Mouse (Mus musculus) forebrain, embryonic 10.5 days (tissue): ENCODE measurements around the gene Hist1h4d. TPM values are rescaled to one million over a fixed set of nuclear protein-coding genes. Genes with fewer than 3 reads are reported as not detected.
"Not testable (repeated sequence)": the region's sequence is repeated elsewhere in the genome, so short reads cannot be mapped to it uniquely, and the experiment has no call there.

Experiments
- DNase-seq: peaks from one replicate; pipeline ENCODE4 v3.0.0-alpha.2; 2017; ENCODE audit warnings: low spot score; ENCODE audit errors: extremely low spot score
- H3K27ac ChIP-seq: fragments of 300-500 bp; sonication (generic); 2 replicates; pipeline ENCODE4 v1.5.1; 2016; ENCODE audit warnings: mild to moderate bottlenecking
- H3K27me3 ChIP-seq: fragments of 300-500 bp; sonication (generic); 2 replicates; pipeline ENCODE4 v1.6.1; 2016; ENCODE audit warnings: mild to moderate bottlenecking; ENCODE audit not compliant: poor library complexity, severe bottlenecking
- H3K36me3 ChIP-seq: fragments of 300-500 bp; sonication (generic); replicated peaks from 2 replicates; pipeline ENCODE4 v1.6.1; 2016; ENCODE audit warnings: mild to moderate bottlenecking, moderate library complexity
- H3K4me1 ChIP-seq: fragments of 300-500 bp; sonication (generic); 2 replicates; pipeline ENCODE4 v1.6.1; 2016
- H3K4me3 ChIP-seq: fragments of 300-500 bp; sonication (generic); 2 replicates; pipeline ENCODE4 v1.5.1; 2016; ENCODE audit warnings: mild to moderate bottlenecking, moderate library complexity
- H3K9me3 ChIP-seq: fragments of 300-500 bp; sonication (generic); 2 replicates; pipeline ENCODE4 v1.6.1; 2016; ENCODE audit warnings: mild to moderate bottlenecking, moderate library complexity
- WGBS: fragments of 180-500 bp; shearing (Covaris S2); methylation state at CpG from one replicate; pipeline ENCODE4 v1.1.7; 2016; 5-methylcytosine and 5-hydroxymethylcytosine counted together
- polyA plus RNA-seq: library from polyadenylated mRNA; unstranded; fragments of >200 nt; fragmentation: Nextera tagmentation; extraction: Ambion mirVana; gene quantifications from 2 replicates; pipeline ENCODE4 v1.2.1, GENCODE M21; 2016

Gene Hist1h4d
- polyA plus RNA-seq, 1 experiment from 2014 or later, result 119 TPM

GRCm38 (mm10) chr13:23597957-23598356 lies 16.6 kb downstream of the Hist1h4d start:
- Histone ChIP-seq H3K27me3 (no peaks in the 10 kb centered on the region), H3K4me1 (no peaks in the 10 kb centered on the region), H3K27ac (no peak overlapping the region), H3K9me3 (no peaks in the 10 kb centered on the region), H3K4me3 (no peak overlapping the region), H3K36me3 (0 out of 2 replicates have a peak, but pooled peaks cover 3% of the 10 kb centered on the region)
- DNase-seq, result peak; percentile 71
- 8% methylated on average over 9 of the region's 9 CpGs for WGBS

- no peaks in the 10 kb centered on the region for H3K9me3 ChIP-seq
- no peak for DNase-seq
- no peak overlapping the region for H3K27ac ChIP-seq
- no peak overlapping the region for H3K4me3 ChIP-seq
- H3K4me1 ChIP-seq, result no peaks in the 10 kb centered on the region
- no peaks in the 10 kb centered on the region for H3K27me3 ChIP-seq
- 0 out of 2 replicates have a peak, but pooled peaks cover 3% of the 10 kb centered on the region for H3K36me3 ChIP-seq
- 85% methylated on average over 7 of the region's 7 CpGs for WGBS
Observed at GRCm38 (mm10) chr13:23603182-23603699, 21.8 kb downstream of the Hist1h4d start.

- no peak overlapping the region for H3K4me3 ChIP-seq
- H3K27ac ChIP-seq, result no peak overlapping the region
- no peaks in the 10 kb centered on the region for H3K9me3 ChIP-seq
- 90% methylated on average over 3 of the region's 3 CpGs for WGBS
- DNase-seq, result no peak
- no peaks in the 10 kb centered on the region for H3K27me3 ChIP-seq
- H3K36me3 ChIP-seq, result 0 out of 2 replicates have a peak, but pooled peaks cover 3% of the 10 kb centered on the region
- no peaks in the 10 kb centered on the region for H3K4me1 ChIP-seq
Observed at GRCm38 (mm10) chr13:23604452-23604851, 23.1 kb downstream of the Hist1h4d start.

GRCm38 (mm10) chr13:23605052-23605451 lies 23.7 kb downstream of the Hist1h4d start:
- Histone ChIP-seq H3K4me1 (no peaks in the 10 kb centered on the region), H3K9me3 (no peaks in the 10 kb centered on the region), H3K27ac (no peak overlapping the region), H3K27me3 (no peaks in the 10 kb centered on the region), H3K4me3 (no peak overlapping the region), H3K36me3 (0 out of 2 replicates have a peak, but pooled peaks cover 3% of the 10 kb centered on the region)
- 91% methylated on average over 3 of the region's 3 CpGs for WGBS
- DNase-seq, result no peak

GRCm38 (mm10) chr13:23609209-23609608 lies 27.8 kb downstream of the Hist1h4d start:
- H3K27ac ChIP-seq, result no peak overlapping the region
- no peak for DNase-seq
- no peak overlapping the region for H3K4me3 ChIP-seq
- H3K36me3 ChIP-seq, result 0 out of 2 replicates have a peak, but pooled peaks cover 3% of the 10 kb centered on the region
- H3K4me1 ChIP-seq, result no peaks in the 10 kb centered on the region
- WGBS, result 88% methylated on average over 4 of the region's 4 CpGs
- H3K9me3 ChIP-seq, result no peaks in the 10 kb centered on the region
- H3K27me3 ChIP-seq, result no peaks in the 10 kb centered on the region

GRCm38 (mm10) chr13:23609844-23610243 lies 28.4 kb downstream of the Hist1h4d start:
- H3K4me1 ChIP-seq, result no peaks in the 10 kb centered on the region
- no peak overlapping the region for H3K4me3 ChIP-seq
- no peaks in the 10 kb centered on the region for H3K9me3 ChIP-seq
- no peaks in the 10 kb centered on the region for H3K27me3 ChIP-seq
- DNase-seq, result no peak
- no peak overlapping the region for H3K27ac ChIP-seq
- H3K36me3 ChIP-seq, result 0 out of 2 replicates have a peak, but pooled peaks cover 3% of the 10 kb centered on the region

GRCm38 (mm10) chr13:23610393-23610792 lies 29.0 kb downstream of the Hist1h4d start:
- Histone ChIP-seq H3K9me3 (no peaks in the 10 kb centered on the region), H3K27ac (no peak overlapping the region), H3K27me3 (no peaks in the 10 kb centered on the region), H3K4me1 (no peaks in the 10 kb centered on the region), H3K36me3 (0 out of 2 replicates have a peak, but pooled peaks cover 3% of the 10 kb centered on the region), H3K4me3 (no peak overlapping the region)
- WGBS, result 67% methylated on average over 2 of the region's 2 CpGs
- no peak for DNase-seq

- 93% methylated on average over 3 of the region's 3 CpGs for WGBS
- H3K27me3 ChIP-seq, result no peaks in the 10 kb centered on the region
- no peaks in the 10 kb centered on the region for H3K9me3 ChIP-seq
- no peak for DNase-seq
- no peak overlapping the region for H3K4me3 ChIP-seq
- 0 out of 2 replicates have a peak, but pooled peaks cover 3% of the 10 kb centered on the region for H3K36me3 ChIP-seq
- H3K4me1 ChIP-seq, result no peaks in the 10 kb centered on the region
- no peak overlapping the region for H3K27ac ChIP-seq
Observed at GRCm38 (mm10) chr13:23611638-23612037, 30.2 kb downstream of the Hist1h4d start.

- peaks cover 28% of the 10 kb centered on the region for H3K4me1 ChIP-seq
- no peak for DNase-seq
- no peaks in the 10 kb centered on the region for H3K36me3 ChIP-seq
- H3K9me3 ChIP-seq, result no peaks in the 10 kb centered on the region
- peak overlapping the region; percentile 73 for H3K4me3 ChIP-seq
- 59% methylated on average over 12 of the region's 12 CpGs for WGBS
- H3K27me3 ChIP-seq, result peaks cover 6% of the 10 kb centered on the region
- peak overlapping the region; percentile 97 for H3K27ac ChIP-seq
Observed at GRCm38 (mm10) chr13:23620056-23620732, 38.8 kb downstream of the Hist1h4d start.

GRCm38 (mm10) chr13:23620733-23621531 lies 39.5 kb downstream of the Hist1h4d start, which contains the start of gene Hist1h2be:
Hist1h2be (minus strand) TSS chr13:23621124.
- Histone ChIP-seq H3K36me3 (no peaks in the 10 kb centered on the region), H3K4me1 (peaks cover 28% of the 10 kb centered on the region), H3K4me3 (peak within 1 kb of the TSS; percentile 73), H3K27me3 (peaks cover 14% of the 10 kb centered on the region), H3K9me3 (no peaks in the 10 kb centered on the region), H3K27ac (peak within 1 kb of the TSS; percentile 97)
- 1% methylated on average over 27 of the region's 27 CpGs for WGBS
- peak; percentile 76 for DNase-seq

- Histone ChIP-seq H3K27ac (peak overlapping the region; percentile 97), H3K4me3 (peak overlapping the region; percentile 73), H3K4me1 (peaks cover 28% of the 10 kb centered on the region), H3K9me3 (no peaks in the 10 kb centered on the region), H3K27me3 (peaks cover 21% of the 10 kb centered on the region), H3K36me3 (no peaks in the 10 kb centered on the region)
- under 1% methylated on average over 18 of the region's 18 CpGs for WGBS
- DNase-seq, result peak; percentile 48
Observed at GRCm38 (mm10) chr13:23621532-23622174, 40.3 kb downstream of the Hist1h4d start.

- not testable (repeated sequence) for H3K9me3 ChIP-seq, H3K36me3 ChIP-seq
- Histone ChIP-seq H3K4me3 (peak within 1 kb of the TSS; percentile 73), H3K4me1 (peaks cover 28% of the 10 kb centered on the region), H3K27ac (peak within 1 kb of the TSS; percentile 97), H3K27me3 (peaks cover 23% of the 10 kb centered on the region)
- under 1% methylated on average over 53 of the region's 53 CpGs for WGBS
- peak; percentile 90 for DNase-seq
Observed at GRCm38 (mm10) chr13:23622175-23622671, 40.8 kb downstream of the Hist1h4d start, which contains the start of gene Hist1h1e. Hist1h1e (minus strand) TSS chr13:23622558.
